Mouse (Mus musculus) left cerebral cortex, adult 2 months (tissue): ENCODE results near the gene Tmem248. TPM values are rescaled to one million over a fixed set of nuclear protein-coding genes. Genes with fewer than 3 reads are reported as not detected.
A peak's percentile ranks its signal among the peaks of the same experiment; 100 is the strongest.

Experiments
- DNase-seq, 2 experiments: peaks; one replicate each; pipeline ENCODE4 v3.0.0; 2021 to 2022; ENCODE audit warnings: low spot score in 2 of 2, mixed read lengths in 1 of 2; ENCODE audit errors: extremely low spot score in 1 of 2
- H3K27ac ChIP-seq: fragments of 200-600 bp; 2 replicates; pipeline ENCODE4 v1.8.1; 2022
- H3K4me3 ChIP-seq: fragments of 200-600 bp; 2 replicates; pipeline ENCODE4 v1.8.1; 2022
- CTCF ChIP-seq: fragments of 200-600 bp; IDR thresholded peaks from 2 replicates; pipeline ENCODE4 v1.8.1; 2022; ENCODE audit warnings: antibody characterized with exemption, mild to moderate bottlenecking, moderate library complexity
- intact Hi-C: fragments of 180-260 bp; cut with DNase I; formaldehyde crosslinking; loops from one replicate; pipeline ENCODE4 v1.15.1; 2025
- total RNA-seq, 2 experiments: library from RNA; stranded (reverse); gene quantifications; 2 replicates each; pipeline ENCODE4 v1.2.3; 2021

The Tmem248 gene
- total RNA-seq, 2 experiments from 2014 or later = 37.9 to 39.1 TPM

DNA sequence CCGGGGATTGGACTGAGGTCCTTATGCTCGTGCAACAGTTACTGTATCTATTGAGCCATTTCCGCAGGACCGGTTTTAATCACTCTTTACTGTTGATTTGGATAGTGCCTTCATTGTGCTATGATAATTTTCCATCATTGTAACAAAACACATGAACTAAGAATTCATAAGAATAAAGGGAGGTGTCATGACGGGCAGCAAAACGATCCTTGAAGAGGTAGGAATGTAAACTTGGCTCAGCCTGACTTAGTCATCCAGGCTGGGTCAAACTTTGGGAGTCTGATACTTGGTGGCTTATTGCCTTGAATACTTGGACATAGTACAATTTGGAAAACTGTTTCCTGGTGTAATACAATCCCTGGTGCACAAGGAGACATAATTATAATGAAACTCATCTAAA, 31.6 kb upstream of the Tmem248 start:
- no peak for TF ChIP-seq CTCF
- no peak overlapping the region for H3K4me3 ChIP-seq
- no peak overlapping the region for H3K27ac ChIP-seq
- intact Hi-C loops = no loop called here
- no peak for DNase-seq

DNA sequence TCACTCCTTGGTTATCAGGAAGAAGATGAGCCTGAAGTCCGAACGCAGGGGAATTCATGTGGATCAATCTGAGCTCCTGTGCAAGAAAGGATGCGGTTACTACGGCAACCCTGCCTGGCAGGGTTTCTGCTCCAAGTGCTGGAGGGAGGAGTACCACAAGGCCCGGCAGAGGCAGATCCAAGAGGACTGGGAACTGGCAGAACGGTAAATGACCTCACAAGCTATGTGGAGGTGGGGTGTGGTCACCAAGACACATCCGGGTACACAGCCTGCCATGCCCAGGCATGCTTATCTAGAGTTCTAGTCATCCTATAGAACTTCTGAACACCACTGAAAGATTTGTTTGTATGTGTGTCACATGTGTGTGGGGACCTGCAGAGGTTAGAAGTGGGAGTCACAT, 29.5 kb upstream of the Tmem248 start:
- Histone ChIP-seq H3K27ac (no peak overlapping the region), H3K4me3 (no peak overlapping the region)
- TF ChIP-seq CTCF = no peak
- peak; percentile 18 to 42 for DNase-seq
- intact Hi-C loops = no loop called here

DNA sequence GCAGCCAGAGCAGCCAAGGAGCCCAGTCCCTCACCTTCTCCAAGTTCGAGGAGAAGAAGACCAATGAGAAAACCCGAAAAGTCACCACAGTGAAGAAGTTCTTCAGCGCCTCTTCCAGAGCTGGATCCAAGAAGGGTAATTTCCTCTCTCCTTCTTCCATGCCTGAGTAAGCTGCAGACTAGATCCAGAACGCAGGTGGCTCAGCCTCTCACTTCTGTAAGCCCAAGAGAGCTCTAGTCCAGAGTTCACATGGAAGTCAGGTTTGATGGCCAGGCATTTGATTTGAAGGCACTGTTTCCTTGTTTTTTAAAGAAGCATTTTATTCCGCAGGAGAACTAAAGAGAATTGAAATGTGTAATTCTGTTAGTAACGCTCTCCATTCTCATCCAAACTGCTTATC, 26.0 kb upstream of the Tmem248 start:
- TF ChIP-seq CTCF = no peak
- DNase-seq = no peak
- intact Hi-C loops = no loop called here
- Histone ChIP-seq H3K27ac (no peak overlapping the region), H3K4me3 (no peak overlapping the region)

- no peak for DNase-seq
- intact Hi-C loops = no loop called here
- no peak for TF ChIP-seq CTCF
- H3K27ac ChIP-seq = no peak overlapping the region
- H3K4me3 ChIP-seq = no peak overlapping the region
These were observed 25.0 kb upstream of the Tmem248 start for GRCm38 (mm10) chr5:130191865-130192264.

DNA sequence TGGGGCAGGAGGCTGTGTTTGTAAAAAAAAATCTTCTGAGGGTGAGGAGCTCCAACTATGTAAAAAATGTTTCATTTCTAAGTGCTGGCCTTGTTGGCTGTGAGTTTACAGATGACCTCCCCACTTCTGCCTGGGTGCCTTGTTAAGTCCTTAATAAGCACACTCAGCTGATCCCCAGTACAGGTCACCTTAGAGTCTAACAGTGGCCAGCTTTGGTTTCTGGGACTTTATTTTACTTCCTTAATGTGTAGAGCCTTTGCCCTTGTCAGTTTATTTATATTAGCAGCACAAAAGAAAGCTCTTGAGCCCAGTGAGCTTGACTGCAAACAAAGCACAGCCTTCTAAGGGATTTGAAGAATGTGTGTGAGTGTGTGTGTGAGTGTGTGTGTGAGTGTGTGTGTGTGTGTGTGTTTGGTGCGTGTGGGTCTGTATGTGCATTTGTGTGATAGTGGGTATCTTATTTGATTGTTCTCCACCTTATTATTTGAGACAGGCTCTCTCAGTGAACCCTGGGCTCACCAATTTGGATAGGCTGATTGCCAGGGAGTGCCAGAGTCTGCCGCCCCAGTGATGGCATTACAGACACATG, 24.4 kb upstream of the Tmem248 start:
- H3K4me3 ChIP-seq = no peak overlapping the region
- TF ChIP-seq CTCF = no peak
- DNase-seq = no peak
- H3K27ac ChIP-seq = no peak overlapping the region
- intact Hi-C loops = no loop called here

- no peak for TF ChIP-seq CTCF
- intact Hi-C loops = no loop called here
- no peak for DNase-seq
- Histone ChIP-seq H3K27ac (no peak overlapping the region), H3K4me3 (no peak overlapping the region)
These were observed 23.1 kb upstream of the Tmem248 start for GRCm38 (mm10) chr5:130193760-130194159.

DNA sequence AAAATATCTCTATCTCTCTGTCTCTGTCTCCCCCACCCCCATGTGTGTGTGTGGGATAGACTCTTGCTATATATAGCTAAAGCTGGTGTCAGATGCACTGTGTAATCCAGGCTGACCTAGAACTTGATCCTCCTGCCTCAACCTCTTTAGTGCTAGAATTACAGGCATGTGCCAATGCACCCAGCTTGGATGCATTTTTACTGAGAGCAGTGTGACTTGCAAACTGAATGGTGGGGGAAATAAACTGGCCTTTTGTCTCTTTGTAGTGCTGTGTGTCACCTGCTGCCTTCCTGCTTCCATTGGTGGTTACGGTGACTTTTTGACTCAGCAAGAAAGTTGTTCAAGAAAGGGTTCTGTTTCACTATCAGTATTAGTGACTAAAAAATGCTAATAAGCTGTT, 20.6 kb upstream of the Tmem248 start:
- no peak for DNase-seq
- no peak for TF ChIP-seq CTCF
- no peak overlapping the region for H3K27ac ChIP-seq
- intact Hi-C loops = no loop called here
- H3K4me3 ChIP-seq = no peak overlapping the region

- Histone ChIP-seq H3K4me3 (no peak overlapping the region), H3K27ac (no peak overlapping the region)
- no peak for TF ChIP-seq CTCF
- no peak for DNase-seq
- intact Hi-C loops = no loop called here
These were observed 19.4 kb upstream of the Tmem248 start for GRCm38 (mm10) chr5:130197454-130197853.

DNA sequence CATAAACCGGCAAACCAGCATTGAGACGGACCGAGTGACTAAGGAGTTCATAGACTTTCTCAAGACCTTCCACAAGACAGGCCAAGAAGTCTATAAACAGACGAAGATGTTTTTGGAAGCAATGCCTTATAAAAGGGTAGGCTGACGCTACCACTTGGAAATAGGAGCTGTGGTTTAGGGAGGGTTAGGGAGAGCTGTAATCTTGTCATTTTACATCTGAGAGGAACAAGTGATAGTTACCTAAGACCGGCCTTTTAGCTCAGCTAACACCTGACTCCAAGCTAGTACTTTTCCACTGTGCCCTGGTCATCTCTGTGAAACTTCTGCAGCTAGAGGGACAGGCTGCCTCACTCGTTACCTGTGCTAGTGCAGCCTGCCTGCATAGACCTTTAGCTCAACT, 18.9 kb upstream of the Tmem248 start:
- Histone ChIP-seq H3K27ac (no peak overlapping the region), H3K4me3 (no peak overlapping the region)
- intact Hi-C loops = no loop called here
- TF ChIP-seq CTCF = no peak
- DNase-seq = no peak

- H3K4me3 ChIP-seq = no peak overlapping the region
- H3K27ac ChIP-seq = no peak overlapping the region
- TF ChIP-seq CTCF = no peak
- DNase-seq = no peak
- intact Hi-C loops = no loop called here
These were observed 16.4 kb upstream of the Tmem248 start for GRCm38 (mm10) chr5:130200233-130201029.

GRCm38 (mm10) chr5:130203948-130204347, 12.9 kb upstream of the Tmem248 start:
- DNase-seq = no peak
- intact Hi-C loops = no loop called here
- no peak for TF ChIP-seq CTCF
- no peak overlapping the region for H3K4me3 ChIP-seq
- H3K27ac ChIP-seq = no peak overlapping the region

DNA sequence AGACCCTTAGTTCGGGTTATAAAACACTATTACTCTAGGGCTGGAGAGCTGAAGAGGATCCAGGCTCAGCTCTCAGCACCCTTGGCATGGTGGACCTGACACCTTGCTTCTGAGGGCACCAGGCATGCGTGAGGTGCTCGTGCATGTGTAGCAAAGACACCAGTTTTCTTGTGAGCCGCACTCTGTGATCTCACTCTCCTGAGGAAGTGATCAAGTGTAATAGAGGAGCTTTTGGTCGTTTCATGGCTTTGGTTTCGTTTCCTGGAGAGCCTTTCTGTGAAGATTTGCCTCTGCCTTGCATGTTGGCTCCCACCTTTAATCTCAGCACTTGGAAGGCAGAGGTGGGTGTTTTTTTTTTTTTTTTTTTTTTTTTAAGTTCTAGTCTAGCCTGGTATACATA, 12.3 kb upstream of the Tmem248 start:
- Histone ChIP-seq H3K4me3 (no peak overlapping the region), H3K27ac (no peak overlapping the region)
- no peak for DNase-seq
- TF ChIP-seq CTCF = no peak
- intact Hi-C loops = no loop called here
